Mouse (Mus musculus): ENCODE data around the gene Eef2kmt. TPM values are rescaled to one million over a fixed set of nuclear protein-coding genes. Genes with fewer than 3 reads are reported as not detected.
A peak's percentile ranks its signal among the peaks of the same experiment; 100 is the strongest.

Eef2kmt gene
- total and polyA plus RNA-seq, 2 experiments from 2014 or later = 8.4 to 22.0 TPM

- H3K9ac ChIP-seq (replicated peaks; ENCODE audit: low read length) = no peak overlapping the region
- DNase-seq (ENCODE audit: low spot score) (no peak), ATAC-seq (no peak)
- TF ChIP-seq CTCF (IDR thresholded peaks at IDR 0.05; ENCODE audit: low read depth) = no peak
- H3K4me1 ChIP-seq (ENCODE audit: insufficient read depth, low read length) = peaks cover 11% of the 10 kb centered on the region; the same call in 1 of the 2 replicates
- no peaks in the 10 kb centered on the region for H3K36me3 ChIP-seq (ENCODE audit: insufficient read depth, low read length)
- 71% methylated on average over 5 of the region's 5 CpGs for WGBS
- no peak overlapping the region for H3K4me3 ChIP-seq (ENCODE audit: low read length)
- 0 out of 2 replicates have a peak, but pooled peaks cover 3% of the 10 kb centered on the region for H3K27me3 ChIP-seq (ENCODE audit: insufficient read depth, low read length)
- H3K4me2 ChIP-seq (ENCODE audit: low read depth, low read length) = no peak overlapping the region
- no peaks in the 10 kb centered on the region for H3K9me3 ChIP-seq (ENCODE audit: low read length)
- no peak overlapping the region for H3K27ac ChIP-seq
Measured at GRCm38 (mm10) chr16:5206051-5206450, 49.7 kb downstream of the Eef2kmt start.

- H3K27ac ChIP-seq = no peak overlapping the region
- no peak overlapping the region for H3K4me3 ChIP-seq (ENCODE audit: low read length)
- DNase-seq (ENCODE audit: low spot score) (no peak), ATAC-seq (no peak)
- no peak overlapping the region for H3K4me2 ChIP-seq (ENCODE audit: low read depth, low read length)
- peaks cover 11% of the 10 kb centered on the region; the same call in 1 of the 2 replicates for H3K4me1 ChIP-seq (ENCODE audit: insufficient read depth, low read length)
- 0 out of 2 replicates have a peak, but pooled peaks cover 3% of the 10 kb centered on the region for H3K27me3 ChIP-seq (ENCODE audit: insufficient read depth, low read length)
- TF ChIP-seq CTCF (IDR thresholded peaks at IDR 0.05; ENCODE audit: low read depth) = no peak
- H3K36me3 ChIP-seq (ENCODE audit: insufficient read depth, low read length) = no peaks in the 10 kb centered on the region
- H3K9me3 ChIP-seq (ENCODE audit: low read length) = no peaks in the 10 kb centered on the region
- no peak overlapping the region for H3K9ac ChIP-seq (replicated peaks; ENCODE audit: low read length)
- WGBS = 93% methylated on average over 5 of the region's 5 CpGs
Measured at GRCm38 (mm10) chr16:5205431-5205970, 50.3 kb downstream of the Eef2kmt start.

GRCm38 (mm10) chr16:5203668-5204433 lies 51.9 kb downstream of the Eef2kmt start, which contains the start of gene Nagpa:
Nagpa (minus strand) TSS chr16:5204012.
- ATAC-seq (peak; percentile 93), DNase-seq (ENCODE audit: low spot score) (peak; percentile 92)
- Histone ChIP-seq H3K9me3 (ENCODE audit: low read length) (no peaks in the 10 kb centered on the region), H3K27ac (no peak within 1 kb of the TSS), H3K4me3 (ENCODE audit: low read length) (peak within 1 kb of the TSS; percentile 78), H3K27me3 (ENCODE audit: insufficient read depth, low read length) (no peaks in the 10 kb centered on the region), H3K36me3 (ENCODE audit: insufficient read depth, low read length) (peaks cover 10% of the 10 kb centered on the region), H3K4me1 (ENCODE audit: insufficient read depth, low read length) (peaks cover 11% of the 10 kb centered on the region; the same call in 1 of the 2 replicates), H3K4me2 (ENCODE audit: low read depth, low read length) (peak within 1 kb of the TSS; percentile 75), H3K9ac (replicated peaks; ENCODE audit: low read length) (peak within 1 kb of the TSS; percentile 54)
- TF ChIP-seq CTCF (IDR thresholded peaks at IDR 0.05; ENCODE audit: low read depth) = no peak
- WGBS = 3% methylated on average over 40 of the region's 40 CpGs

GRCm38 (mm10) chr16:5203200-5203599 lies 52.6 kb downstream of the Eef2kmt start:
- Histone ChIP-seq H3K27ac (no peak overlapping the region), H3K36me3 (ENCODE audit: insufficient read depth, low read length) (peaks cover 11% of the 10 kb centered on the region), H3K4me3 (ENCODE audit: low read length) (peak overlapping the region; percentile 78), H3K4me2 (ENCODE audit: low read depth, low read length) (peak overlapping the region; percentile 75), H3K4me1 (ENCODE audit: insufficient read depth, low read length) (peaks cover 11% of the 10 kb centered on the region; the same call in 1 of the 2 replicates), H3K27me3 (ENCODE audit: insufficient read depth, low read length) (no peaks in the 10 kb centered on the region), H3K9me3 (ENCODE audit: low read length) (no peaks in the 10 kb centered on the region), H3K9ac (replicated peaks; ENCODE audit: low read length) (peak overlapping the region; percentile 54)
- no peak for TF ChIP-seq CTCF (IDR thresholded peaks at IDR 0.05; ENCODE audit: low read depth)
- ATAC-seq (no peak), DNase-seq (ENCODE audit: low spot score) (no peak)
- 2% methylated on average over 36 of the region's 36 CpGs for WGBS

GRCm38 (mm10) chr16:5202681-5203080 lies 53.1 kb downstream of the Eef2kmt start:
- Histone ChIP-seq H3K4me3 (ENCODE audit: low read length) (peak overlapping the region; percentile 78; the same call in 1 of the 2 replicates), H3K9me3 (ENCODE audit: low read length) (no peaks in the 10 kb centered on the region), H3K36me3 (ENCODE audit: insufficient read depth, low read length) (peaks cover 11% of the 10 kb centered on the region), H3K27ac (no peak overlapping the region), H3K27me3 (ENCODE audit: insufficient read depth, low read length) (no peaks in the 10 kb centered on the region), H3K9ac (replicated peaks; ENCODE audit: low read length) (no peak overlapping the region; the same call in 1 of the 2 replicates), H3K4me2 (ENCODE audit: low read depth, low read length) (peak overlapping the region; percentile 75), H3K4me1 (ENCODE audit: insufficient read depth, low read length) (peaks cover 11% of the 10 kb centered on the region; the same call in 1 of the 2 replicates)
- peak; percentile 72 for TF ChIP-seq CTCF (IDR thresholded peaks at IDR 0.05; ENCODE audit: low read depth)
- peak; percentile 66 for DNase-seq (ENCODE audit: low spot score)
- ATAC-seq = no peak
- WGBS = 12% methylated on average over 4 of the region's 4 CpGs

- Histone ChIP-seq H3K4me2 (ENCODE audit: low read depth, low read length) (no peak overlapping the region), H3K9ac (replicated peaks; ENCODE audit: low read length) (no peak overlapping the region), H3K9me3 (ENCODE audit: low read length) (no peaks in the 10 kb centered on the region), H3K4me1 (ENCODE audit: insufficient read depth, low read length) (no peaks in the 10 kb centered on the region), H3K4me3 (ENCODE audit: low read length) (no peak overlapping the region), H3K27ac (no peak overlapping the region), H3K27me3 (ENCODE audit: insufficient read depth, low read length) (no peaks in the 10 kb centered on the region), H3K36me3 (ENCODE audit: insufficient read depth, low read length) (peaks cover 14% of the 10 kb centered on the region)
- 32% methylated on average over 6 of the region's 6 CpGs for WGBS
- DNase-seq (ENCODE audit: low spot score) (peak; percentile 73), ATAC-seq (no peak)
- peak; percentile 78 for TF ChIP-seq CTCF (IDR thresholded peaks at IDR 0.05; ENCODE audit: low read depth)
Measured at GRCm38 (mm10) chr16:5195080-5195479, 60.7 kb downstream of the Eef2kmt start.

Small RNA genes lying within 50 kb of the gene (microRNA-seq; reads per million reads assigned to microRNA genes)
- gene Gm23689 (0 reads per million in 2 experiments), gene Gm26095 (0 reads per million in 2 experiments), gene Mir6364 (0 reads per million in 2 experiments)

Other genes starting within 250 kb of the Eef2kmt start
- gene Smim22, start 248.7 kb downstream of the Eef2kmt start, total RNA-seq (2014; rRNA removed) = not detected in 2 replicates
- gene Smim22, start 248.7 kb downstream of the Eef2kmt start, polyA plus RNA-seq (2015; fragmentation: Nextera tagmentation; extraction: Ambion mirVana) = 6.5 and 6.6 TPM in 2 replicates
- gene Rogdi, start 242.4 kb downstream of the Eef2kmt start, total RNA-seq (2014; rRNA removed) = 105 and 126 TPM in 2 replicates
- 142 and 148 TPM in 2 replicates for gene Rogdi, start 242.4 kb downstream of the Eef2kmt start, polyA plus RNA-seq (2015; fragmentation: Nextera tagmentation; extraction: Ambion mirVana)
- 154 and 161 TPM in 2 replicates for gene Glyr1, start 206.1 kb downstream of the Eef2kmt start, total RNA-seq (2014; rRNA removed)
- gene Glyr1, start 206.1 kb downstream of the Eef2kmt start, polyA plus RNA-seq (2015; fragmentation: Nextera tagmentation; extraction: Ambion mirVana) = 136 and 139 TPM in 2 replicates
- 28.9 and 29.8 TPM in 2 replicates for gene Ubn1, start 205.9 kb downstream of the Eef2kmt start, total RNA-seq (2014; rRNA removed)
- 7.3 and 8.2 TPM in 2 replicates for gene Ubn1, start 205.9 kb downstream of the Eef2kmt start, polyA plus RNA-seq (2015; fragmentation: Nextera tagmentation; extraction: Ambion mirVana)
- 0.07 and 0.16 TPM in 2 replicates for gene Ppl, start 123.6 kb downstream of the Eef2kmt start, total RNA-seq (2014; rRNA removed)
- 0.13 and 0.16 TPM in 2 replicates for gene Ppl, start 123.6 kb downstream of the Eef2kmt start, polyA plus RNA-seq (2015; fragmentation: Nextera tagmentation; extraction: Ambion mirVana)
- 0.21 and 0.29 TPM in 2 replicates for gene Sec14l5, start 108.9 kb downstream of the Eef2kmt start, total RNA-seq (2014; rRNA removed)
- gene Sec14l5, start 108.9 kb downstream of the Eef2kmt start, polyA plus RNA-seq (2015; fragmentation: Nextera tagmentation; extraction: Ambion mirVana) = 0.09 and 0.18 TPM in 2 replicates
- gene Nagpa, start 52.0 kb downstream of the Eef2kmt start, total RNA-seq (2014; rRNA removed) = 8.5 and 10.0 TPM in 2 replicates
- gene Nagpa, start 52.0 kb downstream of the Eef2kmt start, polyA plus RNA-seq (2015; fragmentation: Nextera tagmentation; extraction: Ambion mirVana) = 7.4 and 8.6 TPM in 2 replicates
- gene AU021092, start 33.7 kb downstream of the Eef2kmt start, total RNA-seq (2014; rRNA removed) = 16.7 and 18.6 TPM in 2 replicates
- gene AU021092, start 33.7 kb downstream of the Eef2kmt start, polyA plus RNA-seq (2015; fragmentation: Nextera tagmentation; extraction: Ambion mirVana) = 8.3 and 9.6 TPM in 2 replicates
- 44.4 and 53.7 TPM in 2 replicates for gene Alg1, start 22.4 kb downstream of the Eef2kmt start, total RNA-seq (2014; rRNA removed)
- 38.9 and 40.6 TPM in 2 replicates for gene Alg1, start 22.4 kb downstream of the Eef2kmt start, polyA plus RNA-seq (2015; fragmentation: Nextera tagmentation; extraction: Ambion mirVana)

Measured in hindbrain, postnatal 0 days (tissue).